17 mouse cellular contexts compared by ENCODE assay signal in the genomic region with DNA sequence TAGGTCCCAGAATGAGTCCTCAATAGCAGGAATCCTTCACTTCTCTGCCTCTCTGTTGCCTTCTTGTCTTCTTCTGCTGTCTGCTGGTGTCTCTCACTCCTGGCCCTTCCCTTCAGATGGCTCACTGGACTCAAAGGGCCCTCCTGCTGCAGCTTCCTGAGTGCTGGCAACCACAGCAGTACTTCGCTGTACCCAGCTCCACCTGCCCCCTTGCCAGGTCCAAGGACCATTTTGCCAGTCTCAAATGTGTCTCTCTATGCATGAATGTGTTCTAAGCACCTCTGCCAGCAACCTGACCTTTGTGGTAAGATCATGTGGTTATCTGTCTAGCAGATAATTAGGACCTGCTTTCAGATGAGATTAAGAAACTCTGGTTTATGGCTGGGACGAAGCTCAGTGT. TPM values are rescaled to one million over a fixed set of nuclear protein-coding genes. Genes with fewer than 3 reads are reported as not detected.
DNase-seq lines count a peak whose midpoint lies in the region; ATAC-seq lines count a peak whose summit lies in the region.
"Had no signal": no experiment of that assay in that cellular context is flagged by ENCODE, and none has a peak within 500 bp of the region (broad histone marks: within the 10 kb centered on the region; RNA-seq: fewer than 3 reads in every experiment).

No protein-coding gene starts in this region.

- no peak overlapping the region for H3K4me3 ChIP-seq in kidney, embryonic 16.5 days (ENCODE audit: low read length)
- H3K4me3 ChIP-seq in intestine, embryonic 16.5 days (ENCODE audit: low read length), result no peak overlapping the region
- H3K4me3 ChIP-seq: heart, embryonic 12.5 days; hindbrain, embryonic 15.5 days; limb, embryonic 15.5 days; stomach, embryonic 15.5 days had no signal

- H3K4me1 ChIP-seq in kidney, embryonic 16.5 days (ENCODE audit: insufficient read depth, low read length), result peaks cover 21% of the 10 kb centered on the region
- peaks cover 20% of the 10 kb centered on the region for H3K4me1 ChIP-seq in intestine, embryonic 16.5 days (ENCODE audit: control insufficient read depth, insufficient read depth, low read length)

- no peak overlapping the region for H3K9ac ChIP-seq in kidney, embryonic 16.5 days (replicated peaks; ENCODE audit: low read length)
- no peak overlapping the region for H3K9ac ChIP-seq in intestine, embryonic 16.5 days (ENCODE audit: low read depth, low read length)
- H3K9ac ChIP-seq: heart, embryonic 12.5 days; hindbrain, embryonic 15.5 days; limb, embryonic 15.5 days; liver, postnatal 0 days; stomach, embryonic 15.5 days had no signal

- no peaks in the 10 kb centered on the region for H3K9me3 ChIP-seq in kidney, embryonic 16.5 days (ENCODE audit: low read length)
- H3K9me3 ChIP-seq in intestine, embryonic 16.5 days (ENCODE audit: control insufficient read depth, low read length), result no peaks in the 10 kb centered on the region
- H3K9me3 ChIP-seq: heart, embryonic 12.5 days; hindbrain, embryonic 15.5 days; limb, embryonic 15.5 days; stomach, embryonic 15.5 days had no signal

- no peak for DNase-seq in cerebellum, postnatal 4 days (ENCODE audit: low spot score in 2 of 2)
- DNase-seq in kidney, adult 9 months, result peak; percentile 77
- DNase-seq in cerebellum, postnatal 36 days, result peak; percentile 72 to 76
- DNase-seq in lung, postnatal 25 days (ENCODE audit: low spot score), result no peak
- no peak for DNase-seq in right cerebral cortex, postnatal 25 days
- DNase-seq: adrenal gland, adult 8-10 months; gastrocnemius, postnatal 14 days; liver, postnatal 0 days; lung, postnatal 14 days had no signal

- H3K27ac ChIP-seq in kidney, embryonic 16.5 days (ENCODE audit: low read length), result no peak overlapping the region
- no peak overlapping the region for H3K27ac ChIP-seq in intestine, embryonic 16.5 days (ENCODE audit: low read length)
- H3K27ac ChIP-seq: hindbrain, embryonic 15.5 days; kidney, postnatal 0 days; limb, embryonic 15.5 days; stomach, embryonic 15.5 days had no signal

- peak; percentile 80 for ATAC-seq in cerebellum, adult (ENCODE audit: insufficient number of reproducible peaks, low FRiP score, low TSS enrichment)
- no peak for ATAC-seq in kidney, embryonic 16.5 days (ENCODE audit: low FRiP score, low TSS enrichment)
- ATAC-seq in intestine, embryonic 16.5 days, result no peak
- ATAC-seq: liver, postnatal 0 days had no signal

- H3K27me3 ChIP-seq in kidney, embryonic 16.5 days (ENCODE audit: insufficient read depth, low read length), result no peaks in the 10 kb centered on the region
- H3K27me3 ChIP-seq in intestine, embryonic 16.5 days (replicated peaks; ENCODE audit: control insufficient read depth, insufficient read depth, low read length), result no peaks in the 10 kb centered on the region
- H3K27me3 ChIP-seq: heart, embryonic 12.5 days; hindbrain, embryonic 15.5 days; limb, embryonic 15.5 days; stomach, embryonic 15.5 days had no signal

- no peak overlapping the region for H3K4me2 ChIP-seq in kidney, embryonic 16.5 days (replicated peaks; ENCODE audit: low read depth, low read length)
- H3K4me2 ChIP-seq in intestine, embryonic 16.5 days (ENCODE audit: low read depth, low read length), result no peak overlapping the region
- H3K4me2 ChIP-seq: heart, embryonic 12.5 days; hindbrain, embryonic 15.5 days; limb, embryonic 15.5 days; stomach, embryonic 15.5 days had no signal

- peaks cover 7% of the 10 kb centered on the region; the same call in 1 of the 2 replicates for H3K36me3 ChIP-seq in kidney, embryonic 16.5 days (ENCODE audit: insufficient read depth, low read length)
- 0 out of 2 replicates have a peak, but pooled peaks cover 3% of the 10 kb centered on the region for H3K36me3 ChIP-seq in intestine, embryonic 16.5 days (ENCODE audit: control insufficient read depth, insufficient read depth, low read length)
- H3K36me3 ChIP-seq: hindbrain, embryonic 15.5 days; stomach, embryonic 15.5 days had no signal

- 89% methylated on average over 2 of the region's 2 CpGs for WGBS in kidney, embryonic 16.5 days
- WGBS in intestine, embryonic 16.5 days, result 84% methylated on average over 2 of the region's 2 CpGs

RNA-seq across cellular contexts. Expression of a gene that starts 8.2 kb away (rescaled TPM):
- 8.1 and 8.3 TPM in 2 replicates for polyA plus RNA-seq in kidney, embryonic 16.5 days (2015; fragmentation: Nextera tagmentation; extraction: Ambion mirVana)
- polyA plus RNA-seq in intestine, embryonic 16.5 days (2015; fragmentation: Nextera tagmentation; extraction: Ambion mirVana), result 4.9 and 5.8 TPM in 2 replicates

Comparison
In these comparisons a context has a peak if more than half of its experiments do, and no peak if none do; other contexts are left out.
1. DNase-seq: peak in kidney, adult 9 months (single experiment) and cerebellum, postnatal 36 days (2 of 2); none in cerebellum, postnatal 4 days (0 of 2), lung, postnatal 25 days (single experiment) and right cerebral cortex, postnatal 25 days (single experiment).